Mouse (Mus musculus): ENCODE results near the gene Mypop. TPM values are rescaled to one million over a fixed set of nuclear protein-coding genes. Genes with fewer than 3 reads are reported as not detected.

The Mypop gene
- polyA plus RNA-seq, 1 experiment: 4.0 TPM

DNA sequence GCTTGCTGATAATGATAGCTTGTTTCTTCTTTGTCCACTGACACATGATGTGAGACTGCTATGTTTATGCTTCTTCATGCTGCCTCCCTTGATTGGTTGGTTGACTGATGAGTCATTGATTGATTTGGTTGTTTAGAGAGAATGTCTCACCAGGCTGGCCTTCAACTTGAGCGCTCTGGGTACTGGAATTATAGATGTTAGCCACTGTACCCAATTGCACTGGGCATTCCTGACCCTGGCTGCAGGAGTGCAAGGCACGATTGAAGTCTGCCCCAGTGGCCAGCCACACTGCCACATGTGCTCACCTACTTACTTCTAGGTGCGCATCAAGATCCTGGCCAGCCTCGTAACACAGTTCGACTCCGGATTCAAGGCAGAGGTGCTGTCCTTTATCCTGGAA lies 53.6 kb downstream of the Mypop start:
- TF ChIP-seq EP300 (IDR thresholded peaks at IDR 0.05; ENCODE audit: insufficient read depth, low read depth, low read length) (no peak), POLR2A (IDR thresholded peaks at IDR 0.05; ENCODE audit: insufficient read depth, low read length) (no peak), CTCF (IDR thresholded peaks at IDR 0.05; ENCODE audit: low read depth, low read length) (no peak)
- Histone ChIP-seq H3K4me3 (ENCODE audit: low read depth, low read length) (no peak overlapping the region), H3K27me3 (ENCODE audit: control insufficient read depth, insufficient read depth, low read length, poor library complexity, severe bottlenecking) (no peaks in the 10 kb centered on the region), H3K27ac (ENCODE audit: insufficient read depth, low read length) (no peak overlapping the region), H3K9me3 (replicated peaks; ENCODE audit: control insufficient read depth, insufficient read depth, low read length, poor library complexity, severe bottlenecking) (no peaks in the 10 kb centered on the region), H3K36me3 (ENCODE audit: control insufficient read depth, insufficient read depth, low read length, poor library complexity, severe bottlenecking) (peaks cover 63% of the 10 kb centered on the region), H3K4me1 (ENCODE audit: control insufficient read depth, insufficient read depth, low read length) (no peaks in the 10 kb centered on the region), H3K9ac (ENCODE audit: low read depth, poor library complexity, severe bottlenecking) (no peak overlapping the region)

DNA sequence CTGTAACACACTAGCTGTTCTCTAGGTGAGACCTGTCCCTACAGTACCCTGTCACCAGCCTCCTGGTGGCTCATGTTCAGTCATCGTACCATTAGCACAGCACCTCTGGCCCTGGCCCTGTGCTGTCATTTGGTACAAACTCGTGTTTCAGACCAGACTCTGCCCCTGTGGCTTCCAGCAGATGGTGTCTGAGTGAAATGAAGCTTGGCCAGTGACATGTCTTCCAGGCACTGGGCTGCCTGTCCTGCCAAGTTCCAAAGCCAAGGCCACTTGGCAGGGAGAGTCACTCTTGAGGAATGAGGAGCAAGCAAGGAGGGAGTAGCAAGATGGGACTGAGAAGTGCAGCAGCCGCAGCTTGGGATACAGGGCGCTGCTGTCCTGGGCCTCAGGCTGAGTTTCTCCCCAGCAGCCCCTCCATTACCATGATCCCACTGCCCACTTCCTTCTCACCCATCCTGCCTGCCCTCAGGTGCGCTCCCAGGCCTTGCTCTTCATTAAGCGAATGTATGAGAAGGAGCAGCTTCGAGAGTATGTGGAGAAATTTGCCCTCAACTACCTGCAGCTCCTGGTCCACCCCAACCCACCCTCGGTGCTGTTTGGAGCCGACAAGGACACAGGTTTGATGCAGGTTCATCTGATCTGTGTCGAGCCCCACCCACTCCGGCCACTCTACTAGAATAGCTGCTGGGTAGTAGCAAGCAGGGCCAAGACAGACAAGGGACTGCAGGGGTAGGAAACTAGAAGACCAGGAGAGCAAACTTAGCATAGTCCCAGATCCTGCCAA lies 55.4 kb downstream of the Mypop start:
- Histone ChIP-seq H3K36me3 (ENCODE audit: control insufficient read depth, insufficient read depth, low read length, poor library complexity, severe bottlenecking) (peaks cover 55% of the 10 kb centered on the region), H3K4me1 (ENCODE audit: control insufficient read depth, insufficient read depth, low read length) (no peaks in the 10 kb centered on the region), H3K9me3 (replicated peaks; ENCODE audit: control insufficient read depth, insufficient read depth, low read length, poor library complexity, severe bottlenecking) (no peaks in the 10 kb centered on the region), H3K27me3 (ENCODE audit: control insufficient read depth, insufficient read depth, low read length, poor library complexity, severe bottlenecking) (no peaks in the 10 kb centered on the region), H3K4me3 (ENCODE audit: low read depth, low read length) (no peak overlapping the region), H3K9ac (ENCODE audit: low read depth, poor library complexity, severe bottlenecking) (no peak overlapping the region), H3K27ac (ENCODE audit: insufficient read depth, low read length) (no peak overlapping the region)
- TF ChIP-seq EP300 (IDR thresholded peaks at IDR 0.05; ENCODE audit: insufficient read depth, low read depth, low read length): no peak
- TF ChIP-seq POLR2A (IDR thresholded peaks at IDR 0.05; ENCODE audit: insufficient read depth, low read length): no peak
- no peak for TF ChIP-seq CTCF (IDR thresholded peaks at IDR 0.05; ENCODE audit: low read depth, low read length)

DNA sequence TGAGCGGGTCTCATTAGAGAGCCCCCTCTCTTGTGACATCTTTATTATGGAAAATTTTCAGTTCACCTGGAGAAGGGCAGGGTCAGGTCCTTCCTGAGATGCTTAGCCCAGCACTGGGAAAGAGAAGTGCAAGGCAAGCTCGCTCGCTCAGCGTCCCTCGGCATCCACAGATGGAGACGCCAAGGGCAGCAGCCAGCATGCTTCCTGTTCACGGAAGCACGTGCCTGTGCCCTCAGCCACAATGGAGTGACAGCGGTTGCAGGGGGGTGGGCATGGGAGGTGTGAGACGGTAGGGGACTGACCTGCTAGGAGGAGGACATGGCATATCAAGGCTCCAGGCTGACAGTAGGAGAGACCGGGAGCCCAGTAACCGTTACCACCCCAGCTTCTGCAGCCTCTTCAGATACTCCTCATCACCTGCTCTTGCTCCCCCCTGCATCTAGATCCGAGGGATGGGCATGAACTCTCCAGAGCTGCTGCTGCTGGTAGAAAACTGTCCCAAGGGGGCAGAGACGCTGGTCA lies 57.0 kb downstream of the Mypop start:
- Histone ChIP-seq H3K27me3 (ENCODE audit: control insufficient read depth, insufficient read depth, low read length, poor library complexity, severe bottlenecking) (no peaks in the 10 kb centered on the region), H3K4me3 (ENCODE audit: low read depth, low read length) (no peak overlapping the region), H3K36me3 (ENCODE audit: control insufficient read depth, insufficient read depth, low read length, poor library complexity, severe bottlenecking) (peaks cover 48% of the 10 kb centered on the region), H3K4me1 (ENCODE audit: control insufficient read depth, insufficient read depth, low read length) (no peaks in the 10 kb centered on the region), H3K9ac (ENCODE audit: low read depth, poor library complexity, severe bottlenecking) (no peak overlapping the region), H3K27ac (ENCODE audit: insufficient read depth, low read length) (no peak overlapping the region), H3K9me3 (replicated peaks; ENCODE audit: control insufficient read depth, insufficient read depth, low read length, poor library complexity, severe bottlenecking) (no peaks in the 10 kb centered on the region)
- no peak for TF ChIP-seq EP300 (IDR thresholded peaks at IDR 0.05; ENCODE audit: insufficient read depth, low read depth, low read length)

DNA sequence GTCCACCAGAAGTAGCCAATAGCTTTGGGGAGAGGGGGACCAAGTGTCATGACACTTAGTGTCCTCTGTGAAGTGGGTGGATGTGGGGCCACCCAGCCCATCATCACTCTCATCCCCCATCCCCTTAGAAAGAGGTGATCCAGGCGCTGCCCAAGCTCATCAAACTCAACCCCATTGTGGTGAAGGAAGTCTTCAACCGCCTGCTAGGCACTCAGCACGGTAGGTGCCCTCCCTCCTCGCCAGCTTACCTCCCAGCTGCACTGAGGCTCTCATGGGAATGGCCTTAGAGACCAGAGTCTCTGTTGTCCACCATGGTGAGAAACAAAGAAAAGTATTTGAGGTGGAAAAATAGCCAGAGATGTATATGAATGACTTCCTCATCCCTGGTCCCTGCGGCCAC lies 58.2 kb downstream of the Mypop start:
- Histone ChIP-seq H3K9me3 (replicated peaks; ENCODE audit: control insufficient read depth, insufficient read depth, low read length, poor library complexity, severe bottlenecking) (no peaks in the 10 kb centered on the region), H3K27me3 (ENCODE audit: control insufficient read depth, insufficient read depth, low read length, poor library complexity, severe bottlenecking) (no peaks in the 10 kb centered on the region), H3K9ac (ENCODE audit: low read depth, poor library complexity, severe bottlenecking) (no peak overlapping the region), H3K4me3 (ENCODE audit: low read depth, low read length) (no peak overlapping the region), H3K27ac (ENCODE audit: insufficient read depth, low read length) (no peak overlapping the region), H3K36me3 (ENCODE audit: control insufficient read depth, insufficient read depth, low read length, poor library complexity, severe bottlenecking) (peaks cover 38% of the 10 kb centered on the region), H3K4me1 (ENCODE audit: control insufficient read depth, insufficient read depth, low read length) (no peaks in the 10 kb centered on the region)
- no peak for TF ChIP-seq POLR2A (IDR thresholded peaks at IDR 0.05; ENCODE audit: insufficient read depth, low read length)
- TF ChIP-seq CTCF (IDR thresholded peaks at IDR 0.05; ENCODE audit: low read depth, low read length): no peak

DNA sequence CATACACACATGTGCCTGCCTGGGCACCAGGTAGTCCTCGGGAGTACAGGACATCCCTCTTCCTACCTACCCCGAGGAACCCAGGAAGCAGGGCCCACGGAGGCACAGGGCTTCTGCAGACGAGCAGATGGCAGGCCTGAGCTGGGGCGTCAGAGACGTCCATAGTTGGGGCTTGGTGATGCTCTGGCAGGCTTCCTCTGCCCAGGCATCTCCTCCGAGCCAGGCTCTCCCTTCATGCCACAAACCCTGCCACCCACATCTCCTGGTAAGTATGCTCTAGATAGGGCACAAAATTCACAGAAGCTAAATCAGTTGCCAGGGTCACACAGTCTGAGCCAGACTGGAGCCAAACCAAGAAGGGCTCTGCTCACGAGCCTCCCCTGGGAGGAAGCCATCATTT lies 59.1 kb downstream of the Mypop start:
- no peak overlapping the region for H3K4me3 ChIP-seq (ENCODE audit: low read depth, low read length)
- H3K27ac ChIP-seq (ENCODE audit: insufficient read depth, low read length): no peak overlapping the region
- no peaks in the 10 kb centered on the region for H3K27me3 ChIP-seq (ENCODE audit: control insufficient read depth, insufficient read depth, low read length, poor library complexity, severe bottlenecking)
- peaks cover 30% of the 10 kb centered on the region for H3K36me3 ChIP-seq (ENCODE audit: control insufficient read depth, insufficient read depth, low read length, poor library complexity, severe bottlenecking)
- no peak for TF ChIP-seq POLR2A (IDR thresholded peaks at IDR 0.05; ENCODE audit: insufficient read depth, low read length)
- TF ChIP-seq EP300 (IDR thresholded peaks at IDR 0.05; ENCODE audit: insufficient read depth, low read depth, low read length): no peak
- no peak for TF ChIP-seq CTCF (IDR thresholded peaks at IDR 0.05; ENCODE audit: low read depth, low read length)
- H3K9me3 ChIP-seq (replicated peaks; ENCODE audit: control insufficient read depth, insufficient read depth, low read length, poor library complexity, severe bottlenecking): no peaks in the 10 kb centered on the region
- no peaks in the 10 kb centered on the region for H3K4me1 ChIP-seq (ENCODE audit: control insufficient read depth, insufficient read depth, low read length)
- H3K9ac ChIP-seq (ENCODE audit: low read depth, poor library complexity, severe bottlenecking): no peak overlapping the region

DNA sequence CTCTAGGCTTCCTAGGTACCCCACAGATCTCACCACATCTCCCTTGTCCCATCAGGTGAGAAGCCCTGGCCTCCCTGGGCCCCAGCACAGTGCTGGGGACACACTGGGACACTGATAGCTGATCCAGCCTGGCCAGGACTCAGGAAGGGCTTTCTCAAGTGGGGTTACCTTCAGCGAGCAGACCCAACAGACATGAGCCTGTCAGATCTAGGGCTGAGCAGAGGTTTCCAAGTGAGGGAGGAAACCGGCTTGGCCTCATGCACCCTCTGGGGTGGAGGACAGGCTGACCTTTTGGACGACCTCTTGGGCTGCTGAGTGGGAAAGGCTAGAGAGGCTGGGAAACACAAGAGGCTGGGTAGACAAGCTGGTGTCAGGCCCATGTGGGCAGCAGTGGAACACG lies 60.1 kb downstream of the Mypop start:
- Histone ChIP-seq H3K27ac (ENCODE audit: insufficient read depth, low read length) (no peak overlapping the region), H3K36me3 (ENCODE audit: control insufficient read depth, insufficient read depth, low read length, poor library complexity, severe bottlenecking) (peaks cover 27% of the 10 kb centered on the region)
- no peak for TF ChIP-seq CTCF (IDR thresholded peaks at IDR 0.05; ENCODE audit: low read depth, low read length)
- no peak for TF ChIP-seq EP300 (IDR thresholded peaks at IDR 0.05; ENCODE audit: insufficient read depth, low read depth, low read length)
- TF ChIP-seq POLR2A (IDR thresholded peaks at IDR 0.05; ENCODE audit: insufficient read depth, low read length): no peak

More for the DNA sequence above, 60.1 kb downstream of the Mypop start:
- Histone ChIP-seq H3K4me3 (ENCODE audit: low read depth, low read length) (no peak overlapping the region), H3K9ac (ENCODE audit: low read depth, poor library complexity, severe bottlenecking) (no peak overlapping the region), H3K9me3 (replicated peaks; ENCODE audit: control insufficient read depth, insufficient read depth, low read length, poor library complexity, severe bottlenecking) (no peaks in the 10 kb centered on the region), H3K27me3 (ENCODE audit: control insufficient read depth, insufficient read depth, low read length, poor library complexity, severe bottlenecking) (no peaks in the 10 kb centered on the region), H3K4me1 (ENCODE audit: control insufficient read depth, insufficient read depth, low read length) (no peaks in the 10 kb centered on the region)

Other genes with a start within 250 kb of the Mypop start
- 1.1 TPM in 2 replicates for gene Psg19, start 192.7 kb upstream of the Mypop start, polyA plus RNA-seq (2011; ENCODE audit: insufficient read depth, insufficient read length, low read depth, missing spikeins)
- 1.3 and 1.8 TPM in 2 replicates for gene Psg17, start 169.6 kb upstream of the Mypop start, polyA plus RNA-seq (2011; ENCODE audit: insufficient read depth, insufficient read length, low read depth, missing spikeins)
- gene Mill2, start 151.3 kb upstream of the Mypop start, polyA plus RNA-seq (2011; ENCODE audit: insufficient read depth, insufficient read length, low read depth, missing spikeins): 0.35 and 1.1 TPM in 2 replicates
- 1.8 and 3.1 TPM in 2 replicates for gene Pglyrp1, start 119.9 kb upstream of the Mypop start, polyA plus RNA-seq (2011; ENCODE audit: insufficient read depth, insufficient read length, low read depth, missing spikeins)
- 36.4 and 39.9 TPM in 2 replicates for gene Ccdc61, start 80.8 kb upstream of the Mypop start, polyA plus RNA-seq (2011; ENCODE audit: insufficient read depth, insufficient read length, low read depth, missing spikeins)
- gene Nova2, start 65.4 kb upstream of the Mypop start, polyA plus RNA-seq (2011; ENCODE audit: insufficient read depth, insufficient read length, low read depth, missing spikeins): 7.5 TPM in 2 replicates
- not detected in 2 replicates for gene Nanos2, start 3.8 kb upstream of the Mypop start, polyA plus RNA-seq (2011; ENCODE audit: insufficient read depth, insufficient read length, low read depth, missing spikeins)
- 16.2 and 20.9 TPM in 2 replicates for gene Irf2bp1, start 12.8 kb downstream of the Mypop start, polyA plus RNA-seq (2011; ENCODE audit: insufficient read depth, insufficient read length, low read depth, missing spikeins)
- 2.5 and 2.6 TPM in 2 replicates for gene Foxa3, start 32.3 kb downstream of the Mypop start, polyA plus RNA-seq (2011; ENCODE audit: insufficient read depth, insufficient read length, low read depth, missing spikeins)
- 102 and 119 TPM in 2 replicates for gene Sympk, start 33.1 kb downstream of the Mypop start, polyA plus RNA-seq (2011; ENCODE audit: insufficient read depth, insufficient read length, low read depth, missing spikeins)
- gene Rsph6a, start 63.4 kb downstream of the Mypop start, polyA plus RNA-seq (2011; ENCODE audit: insufficient read depth, insufficient read length, low read depth, missing spikeins): not detected in 2 replicates
- gene Dmwd, start 85.0 kb downstream of the Mypop start, polyA plus RNA-seq (2011; ENCODE audit: insufficient read depth, insufficient read length, low read depth, missing spikeins): 43.2 and 45.1 TPM in 2 replicates
- gene Dmpk, start 92.6 kb downstream of the Mypop start, polyA plus RNA-seq (2011; ENCODE audit: insufficient read depth, insufficient read length, low read depth, missing spikeins): 12.8 and 19.5 TPM in 2 replicates
- 2.7 and 3.8 TPM in 2 replicates for gene Six5, start 103.3 kb downstream of the Mypop start, polyA plus RNA-seq (2011; ENCODE audit: insufficient read depth, insufficient read length, low read depth, missing spikeins)
- 0.43 and 0.46 TPM in 2 replicates for gene Gm4969, start 127.1 kb downstream of the Mypop start, polyA plus RNA-seq (2011; ENCODE audit: insufficient read depth, insufficient read length, low read depth, missing spikeins)
- 4.1 and 4.3 TPM in 2 replicates for gene Fbxo46, start 128.6 kb downstream of the Mypop start, polyA plus RNA-seq (2011; ENCODE audit: insufficient read depth, insufficient read length, low read depth, missing spikeins)
- 4.1 and 4.6 TPM in 2 replicates for gene Qpctl, start 158.0 kb downstream of the Mypop start, polyA plus RNA-seq (2011; ENCODE audit: insufficient read depth, insufficient read length, low read depth, missing spikeins)
- 92.9 and 94.6 TPM in 2 replicates for gene Snrpd2, start 158.5 kb downstream of the Mypop start, polyA plus RNA-seq (2011; ENCODE audit: insufficient read depth, insufficient read length, low read depth, missing spikeins)
- 1.9 and 3.5 TPM in 2 replicates for gene Gipr, start 174.9 kb downstream of the Mypop start, polyA plus RNA-seq (2011; ENCODE audit: insufficient read depth, insufficient read length, low read depth, missing spikeins)
- gene Eml2, start 185.2 kb downstream of the Mypop start, polyA plus RNA-seq (2011; ENCODE audit: insufficient read depth, insufficient read length, low read depth, missing spikeins): 63.3 and 64.4 TPM in 2 replicates
- 3.3 and 5.1 TPM in 2 replicates for gene Gpr4, start 221.3 kb downstream of the Mypop start, polyA plus RNA-seq (2011; ENCODE audit: insufficient read depth, insufficient read length, low read depth, missing spikeins)
- gene Opa3, start 237.1 kb downstream of the Mypop start, polyA plus RNA-seq (2011; ENCODE audit: insufficient read depth, insufficient read length, low read depth, missing spikeins): 22.3 and 24.8 TPM in 2 replicates